In the genomic region with DNA sequence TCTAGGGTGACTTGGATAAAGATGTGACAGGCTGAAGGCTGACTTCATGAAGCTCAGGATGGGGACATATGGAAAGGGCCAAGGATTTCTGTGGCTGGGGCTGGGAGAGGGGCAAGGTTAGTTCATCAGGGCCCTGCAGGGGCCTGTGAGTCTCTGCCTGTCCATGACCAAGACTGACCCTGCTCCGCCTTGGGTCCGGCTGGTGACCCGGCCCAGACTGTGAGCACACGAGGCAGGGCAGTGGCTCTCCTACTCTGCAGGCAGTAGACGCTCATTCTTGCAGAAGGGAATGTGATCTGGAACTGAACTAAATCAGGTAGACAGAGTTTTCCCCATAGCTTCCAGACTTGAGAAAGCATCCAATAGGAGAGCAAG, we compare ENCODE assay signal across 9 mouse cellular contexts. TPM values are rescaled to one million over a fixed set of nuclear protein-coding genes. Genes with fewer than 3 reads are reported as not detected.
DNase-seq lines count a peak whose midpoint lies in the region; ATAC-seq and TF ChIP-seq lines count a peak whose summit lies in the region.
"Had no signal": no experiment of that assay in that cellular context is flagged by ENCODE, and none has a peak within 500 bp of the region (broad histone marks: within the 10 kb centered on the region; RNA-seq: fewer than 3 reads in every experiment).

No protein-coding gene starts in this region.

- peak overlapping the region; percentile 76 for H3K4me3 ChIP-seq in heart, embryonic 10.5 days
- peak overlapping the region; percentile 65 for H3K4me3 ChIP-seq in ES-Bruce4 (ENCODE audit: low read depth, low read length)
- H3K4me3 ChIP-seq in forebrain, postnatal 0 days (ENCODE audit: low read depth, low read length) = peak overlapping the region; percentile 63
- H3K4me3 ChIP-seq in midbrain, embryonic 10.5 days = peak overlapping the region; percentile 80

- WGBS in heart, embryonic 10.5 days = 69% methylated on average over 5 of the region's 5 CpGs
- 56% methylated on average over 5 of the region's 5 CpGs for WGBS in forebrain, postnatal 0 days
- 71% methylated on average over 5 of the region's 5 CpGs for WGBS in midbrain, embryonic 10.5 days

- H3K4me1 ChIP-seq in heart, embryonic 10.5 days = peaks cover 50% of the 10 kb centered on the region
- no peaks in the 10 kb centered on the region for H3K4me1 ChIP-seq in ES-Bruce4 (ENCODE audit: control insufficient read depth, insufficient read depth, low read length)
- peaks cover 13% of the 10 kb centered on the region; the same call in 1 of the 2 replicates for H3K4me1 ChIP-seq in forebrain, postnatal 0 days (ENCODE audit: insufficient read depth)
- H3K4me1 ChIP-seq in midbrain, embryonic 10.5 days = peaks cover 33% of the 10 kb centered on the region

- H3K4me2 ChIP-seq in forebrain, postnatal 0 days (ENCODE audit: low read depth) = peak overlapping the region; percentile 97

- no peak for TF ChIP-seq EP300 in ES-Bruce4 (IDR thresholded peaks at IDR 0.05; ENCODE audit: insufficient read depth, low read depth, low read length)

- ATAC-seq in forebrain, postnatal 0 days = no peak
- no peak for ATAC-seq in monocyte, adult 5-6 weeks (replicated peaks; ENCODE audit: insufficient number of reproducible peaks, low FRiP score, low TSS enrichment, poor library complexity, severe bottlenecking)

- H3K27ac ChIP-seq in heart, embryonic 10.5 days = peak overlapping the region; percentile 82
- no peak overlapping the region for H3K27ac ChIP-seq in ES-Bruce4 (ENCODE audit: insufficient read depth, low read length)
- peak overlapping the region; percentile 82 for H3K27ac ChIP-seq in forebrain, postnatal 0 days (ENCODE audit: low read depth, low read length)
- peak overlapping the region; percentile 75 for H3K27ac ChIP-seq in midbrain, embryonic 10.5 days (replicated peaks)

- DNase-seq in heart, embryonic 10.5 days (ENCODE audit: low spot score) = no peak
- no peak for DNase-seq in heart, adult 8-10 months (ENCODE audit: low spot score)
- no peak for DNase-seq in forebrain, postnatal 0 days
- no peak for DNase-seq in midbrain, embryonic 10.5 days (ENCODE audit: low spot score)
- no peak for DNase-seq in cerebellum, adult 11 months
- DNase-seq in left cerebral cortex, adult 11 months (ENCODE audit: low spot score) = no peak

- H3K9ac ChIP-seq in ES-Bruce4 (ENCODE audit: low read depth, poor library complexity, severe bottlenecking) = no peak overlapping the region
- peak overlapping the region; percentile 68 for H3K9ac ChIP-seq in forebrain, postnatal 0 days

- H3K9me3 ChIP-seq in heart, embryonic 10.5 days = no peaks in the 10 kb centered on the region
- no peaks in the 10 kb centered on the region for H3K9me3 ChIP-seq in ES-Bruce4 (replicated peaks; ENCODE audit: control insufficient read depth, insufficient read depth, low read length, poor library complexity, severe bottlenecking)
- H3K9me3 ChIP-seq in forebrain, postnatal 0 days (ENCODE audit: low read length) = no peaks in the 10 kb centered on the region
- H3K9me3 ChIP-seq in midbrain, embryonic 10.5 days (replicated peaks) = no peaks in the 10 kb centered on the region

- H3K27me3 ChIP-seq in heart, embryonic 10.5 days (ENCODE audit: insufficient read depth, poor library complexity, severe bottlenecking) = peaks cover 31% of the 10 kb centered on the region
- H3K27me3 ChIP-seq in ES-Bruce4 (ENCODE audit: control insufficient read depth, insufficient read depth, low read length, poor library complexity, severe bottlenecking) = no peaks in the 10 kb centered on the region
- no peaks in the 10 kb centered on the region for H3K27me3 ChIP-seq in forebrain, postnatal 0 days (ENCODE audit: insufficient read depth, low read length)
- peaks cover 38% of the 10 kb centered on the region for H3K27me3 ChIP-seq in midbrain, embryonic 10.5 days (ENCODE audit: low read depth, poor library complexity, severe bottlenecking)

- peaks cover 6% of the 10 kb centered on the region for H3K36me3 ChIP-seq in heart, embryonic 10.5 days
- H3K36me3 ChIP-seq in ES-Bruce4 (ENCODE audit: control insufficient read depth, insufficient read depth, low read length, poor library complexity, severe bottlenecking) = no peaks in the 10 kb centered on the region
- peaks cover 5% of the 10 kb centered on the region; the same call in 1 of the 2 replicates for H3K36me3 ChIP-seq in forebrain, postnatal 0 days (ENCODE audit: insufficient read depth)
- H3K36me3 ChIP-seq in midbrain, embryonic 10.5 days = peaks cover 19% of the 10 kb centered on the region

- no peak for TF ChIP-seq POLR2A in ES-Bruce4 (IDR thresholded peaks at IDR 0.05; ENCODE audit: insufficient read depth, low read length)

- TF ChIP-seq CTCF in ES-Bruce4 (IDR thresholded peaks at IDR 0.05; ENCODE audit: low read depth, low read length) = no peak
- TF ChIP-seq CTCF in forebrain, postnatal 0 days (IDR thresholded peaks at IDR 0.05; ENCODE audit: low read depth) = no peak

RNA-seq across cellular contexts. Expression of a gene that starts 0.5 kb away (rescaled TPM):
- 13.0 and 14.9 TPM in 2 replicates for polyA plus RNA-seq in heart, embryonic 10.5 days (2016; fragmentation: Nextera tagmentation; extraction: Ambion mirVana)
- 1 to 10 TPM; 1.8 to 4.3 (median 2.4) TPM for total RNA-seq in heart, adult 8-10 months (2022)
- 4.9 and 7.6 TPM in 2 replicates for polyA plus RNA-seq in ES-Bruce4 (2011; ENCODE audit: insufficient read depth, insufficient read length, low read depth, missing spikeins)
- 17.6 and 19.5 TPM in 2 replicates for total RNA-seq in forebrain, postnatal 0 days (2014; rRNA removed)
- 23.5 and 26.1 TPM in 2 replicates for polyA plus RNA-seq in forebrain, postnatal 0 days (2015; fragmentation: Nextera tagmentation; extraction: Ambion mirVana)
- polyA plus RNA-seq in midbrain, embryonic 10.5 days (2016; fragmentation: Nextera tagmentation; extraction: Ambion mirVana) = 13.7 and 14.4 TPM in 2 replicates
- total RNA-seq in monocyte, adult 5-6 weeks (2017) = 0.96 TPM in 1 of 3 replicates, not detected in the others

RNA-seq across cellular contexts. Expression of a gene that starts 5.7 kb away (rescaled TPM):
- 0.53 and 0.71 TPM in 2 replicates for polyA plus RNA-seq in heart, embryonic 10.5 days (2016; fragmentation: Nextera tagmentation; extraction: Ambion mirVana)
- total RNA-seq in heart, adult 8-10 months (2022) = 10 to 100 TPM; 19.3 to 24.6 (median 20.6) TPM
- 25.8 and 28.6 TPM in 2 replicates for polyA plus RNA-seq in ES-Bruce4 (2011; ENCODE audit: insufficient read depth, insufficient read length, low read depth, missing spikeins)
- 2.5 and 3.0 TPM in 2 replicates for total RNA-seq in forebrain, postnatal 0 days (2014; rRNA removed)
- polyA plus RNA-seq in forebrain, postnatal 0 days (2015; fragmentation: Nextera tagmentation; extraction: Ambion mirVana) = 0.88 and 1.3 TPM in 2 replicates
- polyA plus RNA-seq in midbrain, embryonic 10.5 days (2016; fragmentation: Nextera tagmentation; extraction: Ambion mirVana) = 0.06 and 0.11 TPM in 2 replicates
- 0.67 to 1.2 TPM in 2 of 3 replicates, not detected in the other for total RNA-seq in monocyte, adult 5-6 weeks (2017)
- polyA plus RNA-seq: CD4-positive, CD25-positive, alpha-beta regulatory T cell, adult 4 months had no signal

RNA-seq across cellular contexts. Expression of a gene that starts 21.0 kb away (rescaled TPM):
- polyA plus RNA-seq in heart, embryonic 10.5 days (2016; fragmentation: Nextera tagmentation; extraction: Ambion mirVana) = 66.5 and 98.2 TPM in 2 replicates
- total RNA-seq in heart, adult 8-10 months (2022) = 1 to 10 TPM; 5.6 to 6.5 (median 6.2) TPM
- 58.9 and 59.1 TPM in 2 replicates for polyA plus RNA-seq in ES-Bruce4 (2011; ENCODE audit: insufficient read depth, insufficient read length, low read depth, missing spikeins)
- total RNA-seq in forebrain, postnatal 0 days (2014; rRNA removed) = 28.8 and 31.3 TPM in 2 replicates
- 29.7 and 33.0 TPM in 2 replicates for polyA plus RNA-seq in forebrain, postnatal 0 days (2015; fragmentation: Nextera tagmentation; extraction: Ambion mirVana)
- 178 and 181 TPM in 2 replicates for polyA plus RNA-seq in midbrain, embryonic 10.5 days (2016; fragmentation: Nextera tagmentation; extraction: Ambion mirVana)
- total RNA-seq in monocyte, adult 5-6 weeks (2017) = 15.5 to 32.2 TPM (median 18.8 TPM) in 3 replicates

RNA-seq across cellular contexts. Expression of a gene that starts 47.7 kb away (rescaled TPM):
- 0.57 and 2.9 TPM in 2 replicates for polyA plus RNA-seq in heart, embryonic 10.5 days (2016; fragmentation: Nextera tagmentation; extraction: Ambion mirVana)
- 1 to 10 TPM; 3.4 to 8.1 (median 4.3) TPM for total RNA-seq in heart, adult 8-10 months (2022)
- polyA plus RNA-seq in ES-Bruce4 (2011; ENCODE audit: insufficient read depth, insufficient read length, low read depth, missing spikeins) = 0.90 and 1.1 TPM in 2 replicates
- total RNA-seq in forebrain, postnatal 0 days (2014; rRNA removed) = 6.2 and 7.3 TPM in 2 replicates
- polyA plus RNA-seq in forebrain, postnatal 0 days (2015; fragmentation: Nextera tagmentation; extraction: Ambion mirVana) = 8.0 and 8.1 TPM in 2 replicates
- 3.7 and 5.7 TPM in 2 replicates for polyA plus RNA-seq in midbrain, embryonic 10.5 days (2016; fragmentation: Nextera tagmentation; extraction: Ambion mirVana)
- total RNA-seq in monocyte, adult 5-6 weeks (2017) = 311 to 369 TPM (median 334 TPM) in 3 replicates

RNA-seq across cellular contexts. Expression of a gene that starts 59.8 kb away (rescaled TPM):
- 0.11 TPM in 1 of 2 replicates, not detected in the other for polyA plus RNA-seq in heart, embryonic 10.5 days (2016; fragmentation: Nextera tagmentation; extraction: Ambion mirVana)
- total RNA-seq in heart, adult 8-10 months (2022) = under 1 TPM; 0.25 to 0.52 (median 0.33) TPM
- 0.64 and 0.93 TPM in 2 replicates for polyA plus RNA-seq in ES-Bruce4 (2011; ENCODE audit: insufficient read depth, insufficient read length, low read depth, missing spikeins)
- 0.10 TPM in 1 of 2 replicates, not detected in the other for total RNA-seq in forebrain, postnatal 0 days (2014; rRNA removed)
- polyA plus RNA-seq in forebrain, postnatal 0 days (2015; fragmentation: Nextera tagmentation; extraction: Ambion mirVana) = not detected in 2 replicates
- not detected in 2 replicates for polyA plus RNA-seq in midbrain, embryonic 10.5 days (2016; fragmentation: Nextera tagmentation; extraction: Ambion mirVana)
- total RNA-seq in monocyte, adult 5-6 weeks (2017) = 61.4 to 99.5 TPM (median 74.8 TPM) in 3 replicates

Comparison
In these comparisons a context has a peak if more than half of its experiments do, and no peak if none do; other contexts are left out.
1. RNA of a gene that starts 5.7 kb away (polyA plus RNA-seq): 25.8 to 28.6 TPM in ES-Bruce4; 0.88 to 1.3 TPM in forebrain, postnatal 0 days, 0.53 to 0.71 TPM in heart, embryonic 10.5 days and 0.06 to 0.11 TPM in midbrain, embryonic 10.5 days; every median in the first group is over 10 times any median in the second.
2. Peak in every context shown above with its lines, with median percentiles within 50 percentile points of each other: H3K4me3 ChIP-seq.